ENCODE assay signal across 22 mouse cellular contexts in genomic region chr14:46427251-46427650, GRCm38 (mm10). TPM values are rescaled to one million over a fixed set of nuclear protein-coding genes. Genes with fewer than 3 reads are reported as not detected.
"Had no signal": no experiment of that assay in that cellular context is flagged by ENCODE, and none has a peak within 500 bp of the region (broad histone marks: within the 10 kb centered on the region; RNA-seq: fewer than 3 reads in every experiment).

No protein-coding gene starts in this region.

- H3K36me3 ChIP-seq: liver, embryonic 15.5 days; midbrain, embryonic 10.5 days; neural tube, embryonic 13.5 days; neural tube, embryonic 15.5 days had no signal

- ATAC-seq: liver, postnatal 0 days; midbrain, embryonic 16.5 days had no signal

- DNase-seq: liver, postnatal 0 days; lung, embryonic 14.5 days; lung, postnatal 10 days; lung, postnatal 4 days; midbrain, embryonic 14.5 days; retina, postnatal 1 day; right cerebral cortex, adult 18-20 months; right cerebral cortex, postnatal 25 days; right cerebral cortex, postnatal 4 days; spleen, adult 18-20 months; thymus, adult 18-20 months; thymus, postnatal 14 days; thymus, postnatal 36 days had no signal

- H3K27ac ChIP-seq: liver, embryonic 15.5 days; midbrain, embryonic 10.5 days; neural tube, embryonic 13.5 days; neural tube, embryonic 15.5 days had no signal

- H3K4me2 ChIP-seq: liver, embryonic 15.5 days; lung, embryonic 14.5 days; neural tube, embryonic 13.5 days; neural tube, embryonic 15.5 days had no signal

- H3K27me3 ChIP-seq: liver, embryonic 15.5 days; neural tube, embryonic 13.5 days; neural tube, embryonic 15.5 days had no signal

- H3K9me3 ChIP-seq: liver, embryonic 15.5 days; neural tube, embryonic 13.5 days; neural tube, embryonic 15.5 days had no signal

- H3K4me3 ChIP-seq: liver, embryonic 15.5 days; midbrain, embryonic 10.5 days; myocyte; neural tube, embryonic 13.5 days; neural tube, embryonic 15.5 days had no signal

- H3K9ac ChIP-seq: liver, embryonic 15.5 days; liver, postnatal 0 days; lung, embryonic 14.5 days; neural tube, embryonic 13.5 days; neural tube, embryonic 15.5 days had no signal

- H3K4me1 ChIP-seq: liver, embryonic 15.5 days; midbrain, embryonic 10.5 days; neural tube, embryonic 13.5 days; neural tube, embryonic 15.5 days had no signal

RNA-seq across cellular contexts. Expression of gene Gm15217, which starts 48.0 kb away (rescaled TPM):
- polyA plus RNA-seq: liver, embryonic 15.5 days; liver, postnatal 0 days; midbrain, embryonic 10.5 days; midbrain, embryonic 14.5 days; midbrain, embryonic 16.5 days; myocyte; neural tube, embryonic 11.5 days; neural tube, embryonic 13.5 days; neural tube, embryonic 15.5 days; small intestine, adult 2 months; thymus, postnatal 0 days had no signal
